Mouse (Mus musculus) liver, adult 10 weeks (tissue): ENCODE measurements around the gene Mesp1. TPM values are rescaled to one million over a fixed set of nuclear protein-coding genes. Genes with fewer than 3 reads are reported as not detected.

Experiments
- polyA plus RNA-seq: library from polyadenylated mRNA; stranded (reverse); fragments of 350-450 nt; fragmentation: Illumina TruSeq; extraction: RNeasy Lipid Tissue Mini Kit (QIAGEN cat#74804); gene quantifications from one replicate; pipeline ENCODE4 v1.2.3, GENCODE M21; 2014; ENCODE audit warnings: low read depth, low replicate concordance

Gene Mesp1
- not detected for polyA plus RNA-seq

GRCm38 (mm10) chr7:79793688-79794087 is at the start of gene Mesp1:
Mesp1 (minus strand) TSS chr7:79793788.

DNA sequence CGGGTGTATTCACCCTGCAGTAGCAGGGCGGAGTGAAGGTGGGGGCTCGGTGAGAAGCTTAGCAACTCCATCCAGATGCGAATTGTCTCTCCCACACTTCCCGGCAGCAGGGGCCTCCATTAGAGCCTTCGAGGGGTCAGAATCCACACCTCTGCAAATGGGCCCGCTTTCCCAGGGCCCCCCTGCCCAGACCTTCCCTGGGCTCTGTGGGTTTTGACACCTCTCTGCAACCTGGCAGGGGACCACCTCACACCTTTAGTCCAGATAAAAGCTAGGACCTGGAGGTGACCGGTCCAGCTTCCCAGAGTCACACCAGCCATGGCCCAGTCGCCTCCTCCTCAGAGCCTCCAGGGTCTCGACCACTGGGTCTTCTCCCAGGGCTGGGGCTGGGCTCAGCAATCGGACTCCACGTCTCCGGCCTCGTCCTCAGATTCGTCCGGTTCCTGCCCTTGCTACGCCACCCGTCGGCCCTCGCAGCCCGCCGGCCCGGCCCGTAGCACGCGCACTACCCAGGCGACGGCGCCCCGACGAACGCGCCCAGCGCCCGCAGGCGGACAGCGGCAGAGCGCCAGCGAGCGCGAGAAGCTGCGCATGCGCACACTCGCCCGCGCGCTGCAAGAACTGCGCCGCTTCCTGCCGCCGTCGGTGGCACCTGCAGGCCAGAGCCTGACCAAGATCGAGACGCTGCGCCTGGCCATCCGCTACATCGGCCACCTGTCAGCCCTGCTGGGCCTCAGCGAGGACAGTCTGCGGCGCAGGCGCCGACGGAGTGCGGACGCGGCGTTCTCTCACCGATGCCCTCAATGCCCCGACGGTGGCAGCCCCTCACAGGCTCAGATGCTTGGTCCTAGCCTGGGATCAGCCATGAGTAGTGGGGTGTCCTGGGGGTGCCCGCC is 17.3 kb upstream of the Mesp1 start, which contains the start of gene Mesp2:
Gene Mesp2 (plus strand): TSS at position 117 of the 896 bp plus-strand sequence.

GRCm38 (mm10) chr7:79742659-79743536 is 50.7 kb downstream of the Mesp1 start, which contains the start of the genes Pex11a and Wdr93:
Pex11a (minus strand) TSS chr7:79743131.
Wdr93 (plus strand) TSS chr7:79743163.

Other genes starting within 250 kb of the Mesp1 start
- not detected for gene Rhcg, start 176.1 kb downstream of the Mesp1 start, polyA plus RNA-seq
- gene Ticrr, start 133.6 kb downstream of the Mesp1 start, polyA plus RNA-seq: not detected
- gene Kif7, start 78.1 kb downstream of the Mesp1 start, polyA plus RNA-seq: 0.08 TPM
- gene Plin1, start 60.9 kb downstream of the Mesp1 start, polyA plus RNA-seq: 0.13 TPM
- gene Pex11a, start 50.7 kb downstream of the Mesp1 start, polyA plus RNA-seq: 51.5 TPM
- gene Wdr93, start 50.6 kb downstream of the Mesp1 start, polyA plus RNA-seq: 0.42 TPM
- gene Mesp2, start 16.9 kb upstream of the Mesp1 start, polyA plus RNA-seq: not detected
- gene Anpep, start 67.3 kb upstream of the Mesp1 start, polyA plus RNA-seq: 26.7 TPM
- gene Ap3s2, start 126.9 kb upstream of the Mesp1 start, polyA plus RNA-seq: 24.2 TPM
- 3.7 TPM for gene Arpin, start 141.6 kb upstream of the Mesp1 start, polyA plus RNA-seq
- gene Zfp710, start 231.0 kb upstream of the Mesp1 start, polyA plus RNA-seq: 0.64 TPM